Mouse (Mus musculus): ENCODE measurements around the gene Gm6356.
"Not testable (repeated sequence)": the region's sequence is repeated elsewhere in the genome, so short reads cannot be mapped to it uniquely, and the experiment has no call there.

Gene Gm6356

GRCm38 (mm10) chr14:6973718-6974117 is at the start of gene Gm6356:
Gene Gm6356, minus strand, starts transcription at chr14:6973818.
- not testable (repeated sequence) for ATAC-seq (ENCODE audit: insufficient number of reproducible peaks, low FRiP score, low TSS enrichment)

Measured in cerebellum, adult (tissue).